In genomic region chr4:91091910-91092309, GRCm38 (mm10) we compare ENCODE assay signal across 19 mouse cellular contexts.
DNase-seq lines count a peak whose midpoint lies in the region; ATAC-seq lines count a peak whose summit lies in the region.
"Had no signal": no experiment of that assay in that cellular context is flagged by ENCODE, and none has a peak within 500 bp of the region (broad histone marks: within the 10 kb centered on the region; RNA-seq: fewer than 3 reads in every experiment).

No protein-coding gene starts in this region.

- ATAC-seq in heart, embryonic 15.5 days (replicated peaks; ENCODE audit: insufficient number of reproducible peaks, insufficient read depth, low FRiP score, low read depth): no peak
- no peak for ATAC-seq in midbrain, embryonic 13.5 days
- ATAC-seq in midbrain, embryonic 11.5 days (ENCODE audit: low FRiP score): no peak
- ATAC-seq in hindbrain, embryonic 14.5 days (ENCODE audit: low FRiP score): peak; percentile 9; the same call in 1 of the 2 replicates
- ATAC-seq: intestine, embryonic 15.5 days; lung, postnatal 0 days had no signal

- intact Hi-C loops in heart, postnatal 14 days (cut with DNase I): no loop called here

- no peaks in the 10 kb centered on the region for H3K27me3 ChIP-seq in heart, embryonic 15.5 days
- H3K27me3 ChIP-seq in midbrain, embryonic 13.5 days: no peaks in the 10 kb centered on the region
- H3K27me3 ChIP-seq in midbrain, embryonic 11.5 days (ENCODE audit: control insufficient read depth, insufficient read depth, low read length): no peaks in the 10 kb centered on the region
- H3K27me3 ChIP-seq in hindbrain, embryonic 14.5 days (ENCODE audit: control insufficient read depth, insufficient read depth, low read length): no peaks in the 10 kb centered on the region
- H3K27me3 ChIP-seq: heart, embryonic 13.5 days; intestine, embryonic 15.5 days; neural tube, embryonic 12.5 days had no signal

- H3K4me3 ChIP-seq in heart, embryonic 15.5 days: no peak overlapping the region
- H3K4me3 ChIP-seq in midbrain, embryonic 13.5 days (replicated peaks): no peak overlapping the region
- H3K4me3 ChIP-seq in midbrain, embryonic 11.5 days (ENCODE audit: low read depth, low read length): no peak overlapping the region
- no peak overlapping the region for H3K4me3 ChIP-seq in hindbrain, embryonic 14.5 days (replicated peaks; ENCODE audit: low read length)
- H3K4me3 ChIP-seq: heart, embryonic 13.5 days; intestine, embryonic 15.5 days; left cerebral cortex, adult 2 months; neural tube, embryonic 12.5 days had no signal

- peak overlapping the region; percentile 16; the same call in 1 of the 2 replicates for H3K27ac ChIP-seq in heart, embryonic 15.5 days
- H3K27ac ChIP-seq in midbrain, embryonic 13.5 days: 0 out of 2 replicates have a peak overlapping the region, but pooled peaks have one; percentile 19
- no peak overlapping the region for H3K27ac ChIP-seq in midbrain, embryonic 11.5 days (ENCODE audit: low read depth, low read length)
- no peak overlapping the region for H3K27ac ChIP-seq in hindbrain, embryonic 14.5 days
- H3K27ac ChIP-seq: heart, embryonic 13.5 days; intestine, embryonic 15.5 days; left cerebral cortex, adult 2 months; neural tube, embryonic 12.5 days had no signal

- WGBS in heart, embryonic 15.5 days: 45% methylated on average over 3 of the region's 3 CpGs
- 88% methylated on average over 3 of the region's 3 CpGs for WGBS in midbrain, embryonic 13.5 days
- 95% methylated on average over 3 of the region's 3 CpGs for WGBS in midbrain, embryonic 11.5 days
- WGBS in hindbrain, embryonic 14.5 days: 74% methylated on average over 3 of the region's 3 CpGs

- no peak overlapping the region for H3K4me2 ChIP-seq in heart, embryonic 15.5 days
- H3K4me2 ChIP-seq in midbrain, embryonic 13.5 days (replicated peaks): no peak overlapping the region
- H3K4me2 ChIP-seq in midbrain, embryonic 11.5 days: no peak overlapping the region
- H3K4me2 ChIP-seq in hindbrain, embryonic 14.5 days (replicated peaks): no peak overlapping the region
- H3K4me2 ChIP-seq: heart, embryonic 13.5 days; intestine, embryonic 15.5 days; neural tube, embryonic 12.5 days had no signal

- no peak overlapping the region for H3K9ac ChIP-seq in heart, embryonic 15.5 days
- no peak overlapping the region for H3K9ac ChIP-seq in midbrain, embryonic 13.5 days (replicated peaks)
- H3K9ac ChIP-seq in midbrain, embryonic 11.5 days (ENCODE audit: low read length): no peak overlapping the region
- no peak overlapping the region for H3K9ac ChIP-seq in hindbrain, embryonic 14.5 days
- H3K9ac ChIP-seq: heart, embryonic 13.5 days; intestine, embryonic 15.5 days; neural tube, embryonic 12.5 days had no signal

- H3K4me1 ChIP-seq in heart, embryonic 15.5 days (replicated peaks): 0 out of 2 replicates have a peak, but pooled peaks cover 4% of the 10 kb centered on the region
- H3K4me1 ChIP-seq in midbrain, embryonic 13.5 days (replicated peaks): peaks cover 4% of the 10 kb centered on the region; the same call in 1 of the 2 replicates
- H3K4me1 ChIP-seq in midbrain, embryonic 11.5 days (ENCODE audit: control insufficient read depth, insufficient read depth, low read length): no peaks in the 10 kb centered on the region
- no peaks in the 10 kb centered on the region for H3K4me1 ChIP-seq in hindbrain, embryonic 14.5 days (replicated peaks; ENCODE audit: control insufficient read depth, insufficient read depth, low read length)
- H3K4me1 ChIP-seq: heart, embryonic 13.5 days; intestine, embryonic 15.5 days; neural tube, embryonic 12.5 days had no signal

- H3K36me3 ChIP-seq in heart, embryonic 15.5 days: no peaks in the 10 kb centered on the region
- H3K36me3 ChIP-seq in midbrain, embryonic 13.5 days: no peaks in the 10 kb centered on the region
- H3K36me3 ChIP-seq in midbrain, embryonic 11.5 days (ENCODE audit: control insufficient read depth, insufficient read depth, low read length): no peaks in the 10 kb centered on the region
- H3K36me3 ChIP-seq in hindbrain, embryonic 14.5 days (replicated peaks; ENCODE audit: control insufficient read depth, insufficient read depth): no peaks in the 10 kb centered on the region
- H3K36me3 ChIP-seq: heart, embryonic 13.5 days; intestine, embryonic 15.5 days; neural tube, embryonic 12.5 days had no signal

- no peaks in the 10 kb centered on the region for H3K9me3 ChIP-seq in heart, embryonic 15.5 days (replicated peaks)
- H3K9me3 ChIP-seq in midbrain, embryonic 13.5 days: no peaks in the 10 kb centered on the region
- H3K9me3 ChIP-seq in midbrain, embryonic 11.5 days (ENCODE audit: control insufficient read depth, low read length): no peaks in the 10 kb centered on the region
- H3K9me3 ChIP-seq in hindbrain, embryonic 14.5 days (ENCODE audit: control insufficient read depth, low read length): no peaks in the 10 kb centered on the region
- H3K9me3 ChIP-seq: heart, embryonic 13.5 days; intestine, embryonic 15.5 days; neural tube, embryonic 12.5 days had no signal

- DNase-seq in heart, postnatal 14 days: no peak
- DNase-seq in midbrain, embryonic 11.5 days (ENCODE audit: low spot score, missing footprints): no peak
- no peak for DNase-seq in hindbrain, embryonic 14.5 days (ENCODE audit: low spot score)
- no peak for DNase-seq in lung, postnatal 14 days
- DNase-seq in kidney, postnatal 10 days: no peak
- DNase-seq: adrenal gland, postnatal 36 days; B cell, adult 2 months; cerebellum, adult 18-20 months; gastrocnemius, postnatal 25 days; kidney, postnatal 4 days; liver; thymus, postnatal 25 days had no signal

Comparison
In these comparisons a context has a peak if more than half of its experiments do, and no peak if none do; other contexts are left out.
1. H3K27ac ChIP-seq: peak in heart, embryonic 15.5 days (single experiment) and midbrain, embryonic 13.5 days (single experiment); none in midbrain, embryonic 11.5 days (single experiment) and hindbrain, embryonic 14.5 days (single experiment).